In genomic region chr11:53627859-53628258, GRCm38 (mm10) we compare ENCODE assay signal across 8 mouse cellular contexts. TPM values are rescaled to one million over a fixed set of nuclear protein-coding genes. Genes with fewer than 3 reads are reported as not detected.
DNase-seq lines count a peak whose midpoint lies in the region; ATAC-seq lines count a peak whose summit lies in the region.

No protein-coding gene starts in this region.

- H3K4me2 ChIP-seq in midbrain, embryonic 14.5 days (ENCODE audit: low read length), result no peak overlapping the region

- no peaks in the 10 kb centered on the region for H3K9me3 ChIP-seq in midbrain, embryonic 14.5 days (ENCODE audit: control insufficient read depth, low read length)

- peak; percentile 46; the same call in 1 of the 2 replicates for ATAC-seq in midbrain, embryonic 14.5 days (ENCODE audit: low FRiP score, low TSS enrichment)

- no peak overlapping the region for H3K27ac ChIP-seq in midbrain, embryonic 14.5 days (replicated peaks; ENCODE audit: low read depth, low read length)

- H3K4me3 ChIP-seq in midbrain, embryonic 14.5 days (replicated peaks; ENCODE audit: low read depth, low read length), result no peak overlapping the region

- intact Hi-C loops in left cerebral cortex, postnatal 4 days (cut with DNase I), result no loop called here

- no peaks in the 10 kb centered on the region for H3K4me1 ChIP-seq in midbrain, embryonic 14.5 days (ENCODE audit: control insufficient read depth, insufficient read depth, low read length)

- H3K36me3 ChIP-seq in midbrain, embryonic 14.5 days (ENCODE audit: control insufficient read depth, insufficient read depth, low read length), result no peaks in the 10 kb centered on the region

- H3K27me3 ChIP-seq in midbrain, embryonic 14.5 days (ENCODE audit: control insufficient read depth, insufficient read depth, low read length), result no peaks in the 10 kb centered on the region

- DNase-seq in urinary bladder, adult 18-20 months (ENCODE audit: low spot score in 2 of 2), result peak; percentile 38 to 48
- DNase-seq in urinary bladder, adult 2 months (ENCODE audit: low spot score), result no peak
- peak; percentile 87 to 92 for DNase-seq in cerebellum, postnatal 14 days
- DNase-seq in frontal cortex, postnatal 36 days (ENCODE audit: low spot score in 2 of 2), result peak; percentile 69 to 86
- peak; percentile 70 for DNase-seq in kidney, adult 18-20 months
- DNase-seq in left cerebral cortex, postnatal 4 days, result peak; percentile 82
- peak; percentile 93 for DNase-seq in midbrain, embryonic 14.5 days
- peak; percentile 23 to 67 for DNase-seq in spleen, postnatal 14 days (ENCODE audit: low spot score in 2 of 2)

- WGBS in midbrain, embryonic 14.5 days, result 8% methylated on average over 1 of the region's 1 CpGs

- no peak overlapping the region for H3K9ac ChIP-seq in midbrain, embryonic 14.5 days (replicated peaks; ENCODE audit: low read length)

RNA-seq across cellular contexts. Expression of gene Il13, which starts 6.6 kb away (rescaled TPM):
- polyA plus RNA-seq in urinary bladder, adult 2 months (2012; rRNA removed), result not detected in 2 replicates
- total RNA-seq in left cerebral cortex, postnatal 4 days (2021), result not detected
- not detected in 2 replicates for polyA plus RNA-seq in midbrain, embryonic 14.5 days (2014; fragmentation: Nextera tagmentation; extraction: Ambion mirVana)

RNA-seq across cellular contexts. Expression of gene Il4, which starts 9.4 kb away (rescaled TPM):
- 0.19 and 0.37 TPM in 2 replicates for polyA plus RNA-seq in urinary bladder, adult 2 months (2012; rRNA removed)
- not detected for total RNA-seq in left cerebral cortex, postnatal 4 days (2021)
- 8.8 and 10.9 TPM in 2 replicates for polyA plus RNA-seq in midbrain, embryonic 14.5 days (2014; fragmentation: Nextera tagmentation; extraction: Ambion mirVana)
